Mouse (Mus musculus) layer of hippocampus, adult 9-10 months (tissue): ENCODE results near the gene Agl.
"Not testable (repeated sequence)": the region's sequence is repeated elsewhere in the genome, so short reads cannot be mapped to it uniquely, and the experiment has no call there.

Experiments
- DNase-seq: peaks from one replicate; pipeline ENCODE4 v3.0.0; 2022; ENCODE audit warnings: low spot score

Agl gene

GRCm38 (mm10) chr3:116815916-116816315, 8.0 kb upstream of the Agl start:
- DNase-seq = no peak

- no peak for DNase-seq
Measured at GRCm38 (mm10) chr3:116815305-116815797, 7.4 kb upstream of the Agl start.

- no peak for DNase-seq
Measured at GRCm38 (mm10) chr3:116812946-116813345, 5.0 kb upstream of the Agl start.

DNA sequence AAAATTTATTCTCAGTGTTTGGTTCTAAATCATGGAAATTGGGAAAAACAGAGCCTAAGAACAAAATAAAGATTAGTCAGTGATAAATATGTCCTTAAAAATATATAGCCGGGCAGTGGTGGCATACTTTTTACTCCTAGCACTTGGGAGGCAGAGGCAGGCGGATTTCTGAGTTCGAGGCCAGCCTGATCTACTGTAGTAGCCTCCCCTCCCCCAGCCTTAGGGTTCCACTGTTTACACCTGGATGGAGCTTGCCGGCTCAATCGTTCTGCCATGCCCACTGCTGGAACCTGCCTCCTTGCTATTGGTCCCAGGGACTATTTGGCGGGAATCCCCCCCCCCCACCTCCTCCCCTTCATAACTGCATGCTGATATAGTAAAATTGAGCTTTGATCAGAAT, 2.4 kb upstream of the Agl start:
- not testable (repeated sequence) for DNase-seq

GRCm38 (mm10) chr3:116809221-116809620, 1.3 kb upstream of the Agl start:
- no peak for DNase-seq

DNA sequence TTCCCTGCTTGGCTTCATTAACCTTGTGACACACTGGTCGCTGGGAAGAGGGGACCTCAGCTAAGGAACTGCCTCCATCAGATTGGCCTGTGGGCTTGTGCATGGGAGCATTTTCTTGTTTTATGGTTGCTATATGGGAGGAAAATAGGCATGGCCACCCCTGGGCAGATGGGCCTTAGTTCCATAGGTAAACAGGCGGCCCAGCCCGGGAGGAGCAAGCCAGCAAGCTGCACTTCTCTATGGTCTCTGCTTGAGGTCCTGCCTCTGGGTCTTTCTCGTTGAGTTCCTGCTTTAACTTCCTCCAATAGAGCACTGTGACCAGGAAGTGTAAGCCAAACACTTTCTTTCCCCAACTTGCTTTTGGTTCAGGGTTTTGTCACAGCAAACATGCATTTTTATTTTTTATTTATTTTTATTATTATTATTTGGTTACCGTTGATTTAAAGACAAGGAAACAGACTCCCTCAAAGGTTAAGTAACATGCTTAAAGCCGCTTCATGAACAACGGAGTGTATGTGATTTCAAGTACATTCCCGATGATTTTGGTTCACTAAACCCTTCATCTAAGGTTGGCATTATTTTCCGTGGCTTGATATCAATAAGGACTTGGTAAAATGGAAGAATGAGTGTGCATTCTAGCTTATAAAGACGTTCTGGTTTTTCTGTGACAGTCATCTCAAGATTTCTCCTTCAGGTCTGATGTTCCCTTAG, 696 bp upstream of the Agl start:
- no peak for DNase-seq

DNA sequence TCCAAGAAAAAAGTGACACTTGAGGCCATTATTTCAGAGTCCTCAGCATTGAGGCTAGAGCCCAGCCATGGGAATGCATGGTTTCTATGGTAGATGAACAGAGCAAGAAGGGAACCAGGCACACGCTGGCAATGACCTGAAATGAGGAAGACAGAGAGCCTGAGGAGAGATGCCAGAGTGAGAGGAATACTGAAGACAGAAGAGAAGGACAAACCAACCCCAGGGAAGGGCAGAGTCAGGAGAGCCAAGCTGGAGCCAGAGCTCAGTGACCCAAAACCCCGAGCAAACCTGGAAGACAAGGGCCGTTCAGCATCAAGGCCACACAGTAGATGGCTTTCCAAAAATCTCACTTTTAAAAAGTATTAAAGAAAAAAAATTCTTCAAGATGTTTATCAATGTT, 2.1 kb downstream of the Agl start:
- no peak for DNase-seq

- no peak for DNase-seq
Measured at GRCm38 (mm10) chr3:116804746-116805285, 3.1 kb downstream of the Agl start.

- DNase-seq = no peak
Measured at GRCm38 (mm10) chr3:116801755-116802154, 6.2 kb downstream of the Agl start.

DNA sequence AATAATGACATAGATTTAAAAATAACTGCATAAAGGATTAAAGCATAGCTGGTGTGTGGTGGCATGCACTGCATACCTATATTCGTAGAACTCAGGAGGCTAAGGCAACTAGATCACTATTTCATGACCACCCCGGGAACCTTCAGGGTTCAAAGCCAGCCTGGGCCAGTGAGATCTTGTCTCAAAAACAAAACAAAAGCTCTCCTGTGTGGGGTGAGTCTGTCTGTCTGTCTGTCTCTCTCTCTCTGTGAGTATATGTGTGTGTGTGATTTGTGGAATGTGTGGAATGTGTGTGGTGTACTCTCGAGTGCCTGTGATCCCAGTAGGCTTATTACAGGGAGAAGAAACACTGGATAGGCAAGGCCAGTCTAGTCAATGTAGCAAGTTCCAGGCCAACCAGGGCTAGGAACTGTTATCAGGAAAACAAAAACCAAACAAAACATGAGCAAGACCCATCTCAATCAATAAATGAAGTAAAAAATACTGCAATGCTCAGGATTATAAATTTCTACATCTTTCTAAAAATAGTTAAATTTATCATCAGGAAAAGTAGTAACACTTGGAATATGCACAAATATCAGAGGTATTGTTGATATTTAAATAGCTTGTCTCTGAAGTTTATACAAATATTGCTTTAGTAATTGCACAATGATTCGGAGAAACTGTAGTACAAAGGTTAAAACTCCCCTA, 9.0 kb downstream of the Agl start:
- DNase-seq = no peak

GRCm38 (mm10) chr3:116788851-116789250, 19.1 kb downstream of the Agl start:
- DNase-seq = no peak

- DNase-seq = no peak
Measured at GRCm38 (mm10) chr3:116786543-116786942, 21.4 kb downstream of the Agl start.

GRCm38 (mm10) chr3:116785820-116786219, 22.1 kb downstream of the Agl start:
- DNase-seq = no peak

DNA sequence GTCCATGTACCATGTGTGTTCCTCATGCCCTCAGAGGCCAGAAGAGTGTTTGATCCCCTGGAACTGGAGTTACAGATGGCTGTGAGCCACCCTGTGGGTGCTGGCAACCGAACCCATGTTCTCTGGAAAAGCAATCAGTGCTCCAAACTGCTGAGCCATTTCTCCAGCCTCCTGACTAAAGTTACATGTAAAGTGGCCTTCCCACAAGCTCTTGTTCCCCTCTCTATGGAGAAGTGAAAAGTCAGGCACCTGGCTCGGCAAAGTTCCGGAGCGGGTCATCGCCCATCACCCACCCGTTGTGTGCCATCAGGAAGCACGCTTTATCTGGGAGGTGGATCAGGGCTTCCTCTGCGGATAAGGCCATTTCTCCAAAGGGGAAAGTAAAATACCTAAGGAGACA, 23.2 kb downstream of the Agl start:
- DNase-seq = no peak

- no peak for DNase-seq
Measured at GRCm38 (mm10) chr3:116784290-116784689, 23.7 kb downstream of the Agl start.

DNA sequence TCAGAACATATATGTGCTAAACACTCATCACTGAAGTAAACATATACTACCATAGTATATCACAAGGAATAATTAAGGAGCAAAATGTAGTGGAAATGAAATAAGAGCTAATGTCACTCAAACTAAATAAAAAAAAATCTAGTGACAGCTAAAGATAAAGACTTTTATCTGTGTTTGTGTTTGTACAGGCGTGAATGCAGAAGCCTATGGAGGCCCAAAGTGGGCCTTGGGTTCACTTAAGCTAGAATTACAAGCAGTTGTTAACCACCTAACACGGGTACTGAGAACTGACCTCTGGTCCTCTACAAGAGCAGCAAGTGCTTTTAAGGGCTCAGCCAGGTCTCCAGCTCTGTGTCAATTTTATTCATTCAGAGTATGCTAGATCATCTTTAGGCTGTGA, 31.0 kb downstream of the Agl start:
- no peak for DNase-seq

- DNase-seq = no peak
Measured at GRCm38 (mm10) chr3:116773836-116774235, 34.1 kb downstream of the Agl start.

DNA sequence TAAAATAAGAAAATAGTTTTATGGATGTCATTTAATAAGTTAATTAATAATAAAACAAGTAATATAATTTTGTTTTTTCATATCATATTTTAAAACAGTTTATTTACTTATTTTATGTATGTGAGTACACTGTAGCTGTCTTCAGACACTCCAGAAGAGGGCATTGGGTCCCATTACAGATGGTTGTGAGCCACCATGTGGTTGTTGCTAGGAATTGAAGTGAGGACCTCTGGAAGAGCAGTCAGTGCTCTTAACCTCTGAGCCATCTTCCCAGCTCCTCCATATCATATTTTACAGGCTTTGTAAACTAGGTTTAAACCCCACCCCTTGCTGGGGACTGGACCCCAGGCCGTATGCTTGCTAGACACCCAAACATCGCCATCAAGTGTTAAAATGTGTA, 36.4 kb downstream of the Agl start:
- no peak for DNase-seq

GRCm38 (mm10) chr3:116766963-116767362, 41.0 kb downstream of the Agl start:
- not testable (repeated sequence) for DNase-seq

GRCm38 (mm10) chr3:116752818-116753217, 55.1 kb downstream of the Agl start:
- DNase-seq = no peak

DNA sequence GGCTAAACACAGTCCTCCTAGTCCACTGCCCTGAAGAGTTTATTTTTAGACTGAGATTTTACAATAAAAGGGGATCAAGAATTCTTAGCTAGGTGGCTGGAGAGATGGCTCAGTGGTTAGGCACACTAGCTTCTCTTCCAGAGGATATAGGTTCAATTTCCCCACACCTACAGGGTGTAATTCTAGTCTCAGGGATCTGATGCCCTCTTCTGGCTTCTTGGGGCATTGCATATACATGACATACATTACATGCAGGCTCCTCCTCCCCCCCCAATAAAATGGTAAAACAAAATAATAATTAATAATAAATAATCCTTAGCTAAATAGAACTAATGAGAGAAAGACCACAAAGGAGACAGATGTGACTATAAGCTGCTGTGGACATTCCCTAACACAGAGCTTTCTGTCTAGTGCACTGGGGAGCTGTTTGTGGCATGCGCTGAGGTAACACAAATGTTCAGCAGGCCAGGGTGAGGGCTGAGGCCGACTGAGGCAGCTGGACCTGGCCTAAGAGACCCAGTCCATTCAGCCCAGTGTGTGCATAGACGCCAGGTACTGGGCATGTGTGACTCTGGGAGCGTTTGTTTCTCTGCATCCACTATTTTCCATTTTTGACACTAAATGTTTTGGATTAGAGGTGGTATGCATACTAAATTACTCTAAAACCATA, 56.6 kb downstream of the Agl start:
- peak; percentile 45 for DNase-seq

- DNase-seq = no peak
Measured at GRCm38 (mm10) chr3:116748391-116749170, 59.4 kb downstream of the Agl start.
